Mouse (Mus musculus): Measurements from ENCODE around the gene Abca12. TPM values are rescaled to one million over a fixed set of nuclear protein-coding genes. Genes with fewer than 3 reads are reported as not detected.

Abca12 gene
- 0.09 TPM in 2 replicates for polyA plus RNA-seq (2015; fragmentation: Nextera tagmentation; extraction: Ambion mirVana)

GRCm38 (mm10) chr1:71414810-71415209 lies at the start of gene Abca12:
Gene Abca12, minus strand, starts transcription at chr1:71414910.
- no peak within 1 kb of the TSS for H3K4me3 ChIP-seq (ENCODE audit: low read depth, low read length)
- WGBS: 87% methylated on average over 7 of the region's 7 CpGs
- H3K4me2 ChIP-seq (ENCODE audit: low read length): no peak within 1 kb of the TSS
- H3K9ac ChIP-seq (ENCODE audit: low read depth, low read length): no peak within 1 kb of the TSS
- H3K36me3 ChIP-seq (ENCODE audit: control insufficient read depth, insufficient read depth, low read length): no peaks in the 10 kb centered on the region
- no peaks in the 10 kb centered on the region for H3K27me3 ChIP-seq (ENCODE audit: control insufficient read depth, insufficient read depth, low read depth, low read length)
- no peaks in the 10 kb centered on the region for H3K9me3 ChIP-seq (replicated peaks; ENCODE audit: control insufficient read depth, low read length, poor library complexity, severe bottlenecking)
- H3K27ac ChIP-seq (ENCODE audit: low read length): no peak within 1 kb of the TSS
- H3K4me1 ChIP-seq (ENCODE audit: control insufficient read depth, insufficient read depth, low read length): no peaks in the 10 kb centered on the region
- no peak for ATAC-seq

- 0 out of 2 replicates have a peak, but pooled peaks cover 2% of the 10 kb centered on the region for H3K4me1 ChIP-seq (ENCODE audit: control insufficient read depth, insufficient read depth, low read length)
- H3K27ac ChIP-seq (ENCODE audit: low read length): no peak overlapping the region
- ATAC-seq: no peak
- no peaks in the 10 kb centered on the region for H3K9me3 ChIP-seq (replicated peaks; ENCODE audit: control insufficient read depth, low read length, poor library complexity, severe bottlenecking)
- no peak overlapping the region for H3K9ac ChIP-seq (ENCODE audit: low read depth, low read length)
- no peak overlapping the region for H3K4me3 ChIP-seq (ENCODE audit: low read depth, low read length)
- no peak overlapping the region for H3K4me2 ChIP-seq (ENCODE audit: low read length)
- no peaks in the 10 kb centered on the region for H3K27me3 ChIP-seq (ENCODE audit: control insufficient read depth, insufficient read depth, low read depth, low read length)
- whole genome bisulfite sequencing: 81% methylated on average over 3 of the region's 3 CpGs
- no peaks in the 10 kb centered on the region for H3K36me3 ChIP-seq (ENCODE audit: control insufficient read depth, insufficient read depth, low read length)
Measured at GRCm38 (mm10) chr1:71457961-71458360, 43.3 kb upstream of the Abca12 start.

- no peak overlapping the region for H3K27ac ChIP-seq (ENCODE audit: low read length)
- no peaks in the 10 kb centered on the region for H3K9me3 ChIP-seq (replicated peaks; ENCODE audit: control insufficient read depth, low read length, poor library complexity, severe bottlenecking)
- H3K4me3 ChIP-seq (ENCODE audit: low read depth, low read length): no peak overlapping the region
- H3K9ac ChIP-seq (ENCODE audit: low read depth, low read length): no peak overlapping the region
- no peak overlapping the region for H3K4me2 ChIP-seq (ENCODE audit: low read length)
- WGBS: 92% methylated on average over 4 of the region's 4 CpGs
- no peaks in the 10 kb centered on the region for H3K4me1 ChIP-seq (ENCODE audit: control insufficient read depth, insufficient read depth, low read length)
- no peak for ATAC-seq
- no peaks in the 10 kb centered on the region for H3K36me3 ChIP-seq (ENCODE audit: control insufficient read depth, insufficient read depth, low read length)
- H3K27me3 ChIP-seq (ENCODE audit: control insufficient read depth, insufficient read depth, low read depth, low read length): no peaks in the 10 kb centered on the region
Measured at GRCm38 (mm10) chr1:71447424-71447823, 32.7 kb upstream of the Abca12 start.

- Histone ChIP-seq H3K36me3 (ENCODE audit: control insufficient read depth, insufficient read depth, low read length) (no peaks in the 10 kb centered on the region), H3K27ac (ENCODE audit: low read length) (no peak overlapping the region), H3K4me2 (ENCODE audit: low read length) (no peak overlapping the region), H3K9me3 (replicated peaks; ENCODE audit: control insufficient read depth, low read length, poor library complexity, severe bottlenecking) (no peaks in the 10 kb centered on the region), H3K4me1 (ENCODE audit: control insufficient read depth, insufficient read depth, low read length) (no peaks in the 10 kb centered on the region), H3K4me3 (ENCODE audit: low read depth, low read length) (no peak overlapping the region), H3K27me3 (ENCODE audit: control insufficient read depth, insufficient read depth, low read depth, low read length) (no peaks in the 10 kb centered on the region), H3K9ac (ENCODE audit: low read depth, low read length) (no peak overlapping the region)
- 75% methylated on average over 13 of the region's 13 CpGs for WGBS
- ATAC-seq: no peak
Measured at GRCm38 (mm10) chr1:71421741-71422333, 7.1 kb upstream of the Abca12 start.

GRCm38 (mm10) chr1:71418467-71418866 lies 3.8 kb upstream of the Abca12 start:
- Histone ChIP-seq H3K4me3 (ENCODE audit: low read depth, low read length) (no peak overlapping the region), H3K4me1 (ENCODE audit: control insufficient read depth, insufficient read depth, low read length) (no peaks in the 10 kb centered on the region), H3K27ac (ENCODE audit: low read length) (no peak overlapping the region), H3K36me3 (ENCODE audit: control insufficient read depth, insufficient read depth, low read length) (no peaks in the 10 kb centered on the region), H3K4me2 (ENCODE audit: low read length) (no peak overlapping the region), H3K9me3 (replicated peaks; ENCODE audit: control insufficient read depth, low read length, poor library complexity, severe bottlenecking) (no peaks in the 10 kb centered on the region), H3K9ac (ENCODE audit: low read depth, low read length) (no peak overlapping the region), H3K27me3 (ENCODE audit: control insufficient read depth, insufficient read depth, low read depth, low read length) (no peaks in the 10 kb centered on the region)
- 90% methylated on average over 5 of the region's 5 CpGs for WGBS
- no peak for ATAC-seq

GRCm38 (mm10) chr1:71417951-71418350 lies 3.2 kb upstream of the Abca12 start:
- Histone ChIP-seq H3K4me3 (ENCODE audit: low read depth, low read length) (no peak overlapping the region), H3K4me1 (ENCODE audit: control insufficient read depth, insufficient read depth, low read length) (no peaks in the 10 kb centered on the region), H3K4me2 (ENCODE audit: low read length) (no peak overlapping the region), H3K27ac (ENCODE audit: low read length) (no peak overlapping the region), H3K9ac (ENCODE audit: low read depth, low read length) (no peak overlapping the region), H3K9me3 (replicated peaks; ENCODE audit: control insufficient read depth, low read length, poor library complexity, severe bottlenecking) (no peaks in the 10 kb centered on the region), H3K27me3 (ENCODE audit: control insufficient read depth, insufficient read depth, low read depth, low read length) (no peaks in the 10 kb centered on the region), H3K36me3 (ENCODE audit: control insufficient read depth, insufficient read depth, low read length) (no peaks in the 10 kb centered on the region)
- ATAC-seq: no peak
- WGBS: 71% methylated on average over 5 of the region's 5 CpGs

- Histone ChIP-seq H3K27ac (ENCODE audit: low read length) (no peak overlapping the region), H3K9ac (ENCODE audit: low read depth, low read length) (no peak overlapping the region), H3K9me3 (replicated peaks; ENCODE audit: control insufficient read depth, low read length, poor library complexity, severe bottlenecking) (no peaks in the 10 kb centered on the region), H3K4me3 (ENCODE audit: low read depth, low read length) (no peak overlapping the region), H3K27me3 (ENCODE audit: control insufficient read depth, insufficient read depth, low read depth, low read length) (no peaks in the 10 kb centered on the region), H3K4me2 (ENCODE audit: low read length) (no peak overlapping the region), H3K4me1 (ENCODE audit: control insufficient read depth, insufficient read depth, low read length) (no peaks in the 10 kb centered on the region), H3K36me3 (ENCODE audit: control insufficient read depth, insufficient read depth, low read length) (no peaks in the 10 kb centered on the region)
- no peak for ATAC-seq
- 81% methylated on average over 5 of the region's 6 CpGs for WGBS
Measured at GRCm38 (mm10) chr1:71414084-71414483, 626 bp downstream of the Abca12 start.

- H3K36me3 ChIP-seq (ENCODE audit: control insufficient read depth, insufficient read depth, low read length): no peaks in the 10 kb centered on the region
- WGBS: 90% methylated on average over 11 of the region's 11 CpGs
- H3K4me1 ChIP-seq (ENCODE audit: control insufficient read depth, insufficient read depth, low read length): no peaks in the 10 kb centered on the region
- H3K27ac ChIP-seq (ENCODE audit: low read length): no peak overlapping the region
- H3K9ac ChIP-seq (ENCODE audit: low read depth, low read length): no peak overlapping the region
- no peak for ATAC-seq
- H3K9me3 ChIP-seq (replicated peaks; ENCODE audit: control insufficient read depth, low read length, poor library complexity, severe bottlenecking): no peaks in the 10 kb centered on the region
- H3K4me2 ChIP-seq (ENCODE audit: low read length): no peak overlapping the region
- H3K27me3 ChIP-seq (ENCODE audit: control insufficient read depth, insufficient read depth, low read depth, low read length): no peaks in the 10 kb centered on the region
- no peak overlapping the region for H3K4me3 ChIP-seq (ENCODE audit: low read depth, low read length)
Measured at GRCm38 (mm10) chr1:71413114-71413513, 1.6 kb downstream of the Abca12 start.

GRCm38 (mm10) chr1:71407711-71408110 lies 7.0 kb downstream of the Abca12 start:
- Histone ChIP-seq H3K4me3 (ENCODE audit: low read depth, low read length) (no peak overlapping the region), H3K27ac (ENCODE audit: low read length) (no peak overlapping the region), H3K4me1 (ENCODE audit: control insufficient read depth, insufficient read depth, low read length) (no peaks in the 10 kb centered on the region), H3K9me3 (replicated peaks; ENCODE audit: control insufficient read depth, low read length, poor library complexity, severe bottlenecking) (no peaks in the 10 kb centered on the region), H3K4me2 (ENCODE audit: low read length) (no peak overlapping the region), H3K36me3 (ENCODE audit: control insufficient read depth, insufficient read depth, low read length) (no peaks in the 10 kb centered on the region), H3K27me3 (ENCODE audit: control insufficient read depth, insufficient read depth, low read depth, low read length) (no peaks in the 10 kb centered on the region), H3K9ac (ENCODE audit: low read depth, low read length) (no peak overlapping the region)
- no peak for ATAC-seq
- WGBS: 81% methylated on average over 7 of the region's 7 CpGs
